Mouse (Mus musculus) kidney, postnatal 10 days (tissue): ENCODE data around the gene Adm2.

Source experiments
- DNase-seq: peaks from one replicate; pipeline ENCODE4 v3.0.0; 2021; ENCODE audit warnings: mixed read lengths

Gene Adm2

GRCm38 (mm10) chr15:89358784-89359183 lies 36.3 kb downstream of the Adm2 start:
- DNase-seq, result no peak

GRCm38 (mm10) chr15:89363051-89363450 lies 40.5 kb downstream of the Adm2 start:
- no peak for DNase-seq

- no peak for DNase-seq
These were observed 42.6 kb downstream of the Adm2 start for GRCm38 (mm10) chr15:89365141-89365551.

- DNase-seq, result no peak
These were observed 49.5 kb downstream of the Adm2 start for GRCm38 (mm10) chr15:89372068-89372467.

GRCm38 (mm10) chr15:89372536-89372935 lies 50.0 kb downstream of the Adm2 start:
- no peak for DNase-seq

GRCm38 (mm10) chr15:89373027-89373761 lies 50.7 kb downstream of the Adm2 start:
- DNase-seq, result peak; percentile 93

GRCm38 (mm10) chr15:89373762-89374248 lies 51.3 kb downstream of the Adm2 start, which contains the start of gene Sco2:
Sco2 (minus strand) TSS chr15:89373846.
- peak; percentile 97 for DNase-seq
